Mouse (Mus musculus) heart, postnatal 0 days (tissue): ENCODE results near the gene Gm14226.
"Not testable (repeated sequence)": the region's sequence is repeated elsewhere in the genome, so short reads cannot be mapped to it uniquely, and the experiment has no call there.

Experiments
- CTCF ChIP-seq: IDR thresholded peaks from 2 replicates; pipeline ENCODE4 v1.5.1; 2016; ENCODE audit warnings: antibody characterized with exemption, control low read depth, low read depth
- EP300 ChIP-seq: IDR thresholded peaks from 2 replicates; pipeline ENCODE4 v1.6.1; 2016; ENCODE audit warnings: antibody characterized with exemption, low read depth

GRCm38 (mm10) chr2:155020247-155020826 lies 2.3 kb downstream of the Gm14226 start:
- TF ChIP-seq CTCF, EP300: not testable (repeated sequence)
